Mouse (Mus musculus) small intestine, adult 2 months (tissue): ENCODE results near the gene Chmp2a.

Source experiments
- CTCF ChIP-seq: fragments of 200-500 bp; IDR thresholded peaks from 2 replicates; pipeline ENCODE4 v1.5.1; 2012; ENCODE audit warnings: low read depth, mild to moderate bottlenecking, control low read depth, inconsistent platforms, low read length, moderate library complexity, mixed read lengths; ENCODE audit not compliant: insufficient replicate concordance, insufficient read length; ENCODE audit errors: extremely low read depth
- POLR2A ChIP-seq: fragments of 200-500 bp; IDR thresholded peaks from 2 replicates; pipeline ENCODE4 v1.6.1; 2012; ENCODE audit warnings: low read depth, mild to moderate bottlenecking, control low read depth, inconsistent platforms, low read length, moderate library complexity

GRCm38 (mm10) chr7:13031983-13032382, 2.6 kb downstream of the Chmp2a start:
- no peak for TF ChIP-seq CTCF
- no peak for TF ChIP-seq POLR2A
